Mouse (Mus musculus) midbrain, embryonic 12.5 days (tissue): ENCODE measurements around the gene Esr1. TPM values are rescaled to one million over a fixed set of nuclear protein-coding genes. Genes with fewer than 3 reads are reported as not detected.

Source experiments
- ATAC-seq: fragments of 200-750 bp; cut with Nextera tagmentation; 2 replicates; pipeline ENCODE4 v1.8.0; 2017; ENCODE audit warnings: low read depth, moderate TSS enrichment, moderate library complexity; ENCODE audit not compliant: low FRiP score
- H3K27ac ChIP-seq: fragments of 300-500 bp; sonication (generic); replicated peaks from 2 replicates; pipeline ENCODE4 v1.5.1; 2016; ENCODE audit warnings: mild to moderate bottlenecking
- H3K27me3 ChIP-seq: fragments of 300-500 bp; sonication (generic); 2 replicates; pipeline ENCODE4 v1.6.1; 2016; ENCODE audit warnings: mild to moderate bottlenecking
- H3K36me3 ChIP-seq: fragments of 300-500 bp; sonication (generic); 2 replicates; pipeline ENCODE4 v1.6.1; 2016
- H3K4me1 ChIP-seq: fragments of 300-500 bp; sonication (generic); 2 replicates; pipeline ENCODE4 v1.6.1; 2016
- H3K4me2 ChIP-seq: fragments of 300-500 bp; sonication (generic); replicated peaks from 2 replicates; pipeline ENCODE4 v1.6.1; 2016; ENCODE audit warnings: mild to moderate bottlenecking, moderate library complexity
- H3K4me3 ChIP-seq: fragments of 300-500 bp; sonication (generic); 2 replicates; pipeline ENCODE4 v1.5.1; 2016; ENCODE audit warnings: mild to moderate bottlenecking
- H3K9ac ChIP-seq: fragments of 300-500 bp; sonication (generic); replicated peaks from 2 replicates; pipeline ENCODE4 v1.6.1; 2016; ENCODE audit warnings: mild to moderate bottlenecking, moderate library complexity
- H3K9me3 ChIP-seq: fragments of 300-500 bp; sonication (generic); 2 replicates; pipeline ENCODE4 v1.6.1; 2016; ENCODE audit warnings: mild to moderate bottlenecking
- WGBS: fragments of 180-500 bp; shearing (Covaris S2); methylation state at CpG from one replicate; pipeline ENCODE4 v1.1.7; 2016; 5-methylcytosine and 5-hydroxymethylcytosine counted together
- polyA plus RNA-seq: library from polyadenylated mRNA; unstranded; fragments of >200 nt; fragmentation: Nextera tagmentation; extraction: Ambion mirVana; gene quantifications from 2 replicates; pipeline ENCODE4 v1.2.1, GENCODE M21; 2016

The Esr1 gene
- polyA plus RNA-seq, 1 experiment from 2014 or later = 0.13 TPM

DNA sequence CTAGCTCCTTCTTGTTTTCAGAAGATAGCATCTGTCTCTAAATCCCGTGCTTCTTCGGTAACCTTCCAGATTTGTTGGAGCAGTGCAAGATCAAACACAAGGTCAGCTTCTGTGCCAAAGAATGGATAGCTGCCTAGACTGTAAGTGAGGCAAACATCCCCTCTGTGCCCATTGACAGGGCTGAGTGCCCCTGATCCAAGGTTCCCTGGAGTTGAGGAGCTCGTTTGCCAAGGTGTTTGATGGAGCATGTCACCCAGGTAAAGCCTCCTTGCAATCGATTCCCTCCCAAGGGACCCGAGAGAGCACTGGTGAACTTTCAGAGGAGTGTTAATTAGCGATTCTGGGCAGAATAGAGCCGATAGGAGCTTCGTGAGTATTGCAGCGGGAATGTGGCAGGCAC, 416.9 kb downstream of the Esr1 start:
- Histone ChIP-seq H3K36me3 (no peaks in the 10 kb centered on the region), H3K4me1 (0 out of 2 replicates have a peak, but pooled peaks cover 2% of the 10 kb centered on the region), H3K27me3 (no peaks in the 10 kb centered on the region), H3K4me3 (no peak overlapping the region), H3K9ac (no peak overlapping the region), H3K9me3 (no peaks in the 10 kb centered on the region), H3K4me2 (no peak overlapping the region), H3K27ac (no peak overlapping the region)
- WGBS = 85% methylated on average over 9 of the region's 9 CpGs
- no peak for ATAC-seq

DNA sequence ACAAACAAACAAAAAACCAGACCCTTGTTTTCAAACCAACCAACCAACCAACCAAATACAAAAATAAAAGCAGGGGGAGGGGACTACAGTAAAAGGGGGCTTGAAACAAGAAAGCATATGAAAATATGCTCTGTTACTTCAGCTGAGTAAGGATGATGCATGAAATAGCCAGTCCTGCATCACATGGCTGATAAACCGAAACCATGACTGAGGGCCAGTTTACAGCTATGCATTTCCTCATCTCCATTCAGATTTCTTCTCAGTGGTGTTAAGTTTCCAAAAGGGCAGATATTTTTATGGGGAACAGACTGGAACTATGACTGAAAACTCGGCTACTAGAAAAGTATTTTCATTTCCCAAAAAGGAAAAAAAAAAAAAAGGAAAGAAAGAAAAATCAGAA, 417.8 kb downstream of the Esr1 start:
- ATAC-seq = no peak
- Histone ChIP-seq H3K9ac (no peak overlapping the region), H3K4me3 (no peak overlapping the region), H3K27ac (no peak overlapping the region), H3K9me3 (no peaks in the 10 kb centered on the region), H3K4me2 (no peak overlapping the region), H3K4me1 (0 out of 2 replicates have a peak, but pooled peaks cover 2% of the 10 kb centered on the region), H3K27me3 (no peaks in the 10 kb centered on the region), H3K36me3 (no peaks in the 10 kb centered on the region)
- 83% methylated on average over 2 of the region's 2 CpGs for WGBS

DNA sequence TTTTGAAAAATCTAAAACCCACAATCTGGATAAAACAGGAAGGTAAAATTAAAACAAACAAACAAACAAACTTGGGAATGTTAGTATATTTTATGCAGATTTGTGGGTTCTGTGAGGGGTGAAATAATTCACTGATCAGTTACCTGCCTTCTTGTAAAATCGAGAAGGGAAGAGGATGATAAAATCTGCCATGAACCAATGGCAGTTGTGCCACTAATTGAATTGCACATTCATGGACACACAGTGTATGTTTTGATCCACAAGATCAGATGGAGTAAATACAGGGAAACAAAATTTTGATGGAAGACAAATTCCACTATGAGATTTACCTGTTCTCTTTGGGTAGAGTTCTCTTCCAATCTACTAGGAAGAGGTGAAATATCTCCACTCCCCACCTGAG, 418.5 kb downstream of the Esr1 start:
- 97% methylated on average over 1 of the region's 1 CpGs for WGBS

DNA sequence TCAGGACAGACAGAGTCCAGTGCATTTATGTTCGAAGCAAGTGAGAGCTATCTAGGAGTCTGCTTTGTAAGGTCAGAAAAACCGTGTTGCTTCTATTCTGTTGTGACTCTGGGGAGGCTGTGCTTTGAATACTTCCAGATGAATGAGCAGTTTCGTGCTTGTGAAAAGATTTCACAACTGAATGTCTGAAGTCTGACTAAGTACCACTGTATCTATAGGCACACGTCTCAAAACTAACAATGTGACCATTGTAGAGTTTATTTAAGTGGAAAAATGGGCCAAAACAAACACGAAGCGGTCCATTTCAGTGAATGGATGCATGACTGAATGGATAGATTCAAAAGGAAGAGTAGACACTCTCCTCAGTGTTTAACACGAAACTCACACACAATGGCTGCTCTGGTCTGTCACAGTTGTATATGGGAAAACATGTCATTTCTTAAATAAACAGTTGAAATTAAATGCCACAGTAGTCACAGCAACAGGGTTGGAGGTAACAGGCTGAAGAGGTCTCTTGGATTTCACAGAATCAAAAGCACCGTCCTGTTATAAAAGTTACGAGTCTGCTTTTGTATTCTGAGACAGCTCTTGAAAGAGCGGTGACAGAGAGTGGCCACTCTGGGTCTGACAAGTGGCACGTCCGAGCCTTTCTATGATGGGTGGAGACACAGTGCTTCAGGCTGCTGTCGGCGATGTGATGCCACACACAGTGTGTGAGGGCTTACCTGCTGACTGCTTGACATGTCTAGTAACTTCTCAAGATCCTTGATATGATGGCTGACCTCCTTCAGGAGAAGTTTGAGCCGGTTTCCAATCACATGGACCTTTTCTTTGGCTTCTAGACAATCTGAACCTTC, 421.0 kb downstream of the Esr1 start:
- no peak overlapping the region for H3K27ac ChIP-seq
- H3K9ac ChIP-seq = no peak overlapping the region
- no peaks in the 10 kb centered on the region for H3K9me3 ChIP-seq
- H3K27me3 ChIP-seq = no peaks in the 10 kb centered on the region
- no peak overlapping the region for H3K4me2 ChIP-seq
- 56% methylated on average over 15 of the region's 15 CpGs for WGBS
- ATAC-seq = peak; percentile 27; the same call in 1 of the 2 replicates
- no peaks in the 10 kb centered on the region for H3K36me3 ChIP-seq
- no peak overlapping the region for H3K4me3 ChIP-seq
- H3K4me1 ChIP-seq = 0 out of 2 replicates have a peak, but pooled peaks cover 2% of the 10 kb centered on the region

More for the DNA sequence above, 418.5 kb downstream of the Esr1 start:
- Histone ChIP-seq H3K36me3 (no peaks in the 10 kb centered on the region), H3K27ac (no peak overlapping the region), H3K4me3 (no peak overlapping the region), H3K4me1 (0 out of 2 replicates have a peak, but pooled peaks cover 2% of the 10 kb centered on the region), H3K9ac (no peak overlapping the region), H3K9me3 (no peaks in the 10 kb centered on the region), H3K4me2 (no peak overlapping the region), H3K27me3 (no peaks in the 10 kb centered on the region)
- ATAC-seq = no peak

DNA sequence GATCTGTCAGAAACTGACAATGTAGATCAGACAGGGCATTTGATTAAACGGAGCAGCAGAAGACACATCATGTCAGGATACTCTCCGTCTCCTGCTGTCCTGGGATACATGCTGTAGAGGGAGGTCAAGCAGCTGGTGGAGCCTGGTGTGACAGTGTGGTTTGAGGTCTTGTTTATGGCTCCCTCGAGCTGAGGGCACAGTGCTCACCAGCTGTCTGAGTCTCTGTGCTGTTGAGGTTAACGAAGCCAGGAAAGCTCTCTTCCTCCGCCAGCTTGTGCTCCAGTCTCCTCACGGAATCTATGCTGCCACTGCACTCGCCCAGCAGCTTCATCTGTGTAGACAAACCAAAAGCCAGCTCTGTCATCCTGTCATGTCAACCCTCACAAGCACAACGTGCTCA, 429.9 kb downstream of the Esr1 start:
- no peak for ATAC-seq
- Histone ChIP-seq H3K4me3 (no peak overlapping the region), H3K9me3 (no peaks in the 10 kb centered on the region), H3K27me3 (no peaks in the 10 kb centered on the region), H3K9ac (no peak overlapping the region), H3K27ac (no peak overlapping the region), H3K4me1 (no peaks in the 10 kb centered on the region), H3K36me3 (peaks cover 7% of the 10 kb centered on the region; the same call in 1 of the 2 replicates), H3K4me2 (no peak overlapping the region)
- WGBS = 78% methylated on average over 8 of the region's 8 CpGs

DNA sequence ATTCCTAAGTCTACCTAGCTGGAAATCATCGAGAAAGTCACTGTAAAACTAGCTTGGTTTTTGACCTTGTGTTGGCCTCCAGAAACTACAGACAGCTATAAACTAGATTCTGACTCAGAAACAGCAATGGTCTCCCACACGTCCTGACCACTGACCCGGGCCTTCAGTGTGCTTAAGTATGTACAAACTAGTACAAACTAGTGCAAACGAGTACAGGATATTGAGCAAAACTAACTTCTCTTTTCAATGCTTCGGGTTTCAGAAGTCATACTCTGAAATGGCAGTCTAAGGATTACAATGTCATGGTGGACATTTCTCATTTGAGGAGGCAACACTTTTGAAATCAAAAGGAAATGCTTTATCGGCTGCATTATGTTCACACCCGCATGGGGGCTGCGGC, 433.1 kb downstream of the Esr1 start:
- H3K36me3 ChIP-seq = peaks cover 7% of the 10 kb centered on the region; the same call in 1 of the 2 replicates
- no peak overlapping the region for H3K27ac ChIP-seq
- H3K4me3 ChIP-seq = no peak overlapping the region
- no peak overlapping the region for H3K9ac ChIP-seq
- 91% methylated on average over 8 of the region's 8 CpGs for WGBS
- H3K4me1 ChIP-seq = no peaks in the 10 kb centered on the region
- no peak for ATAC-seq
- no peaks in the 10 kb centered on the region for H3K9me3 ChIP-seq
- no peaks in the 10 kb centered on the region for H3K27me3 ChIP-seq
- no peak overlapping the region for H3K4me2 ChIP-seq

DNA sequence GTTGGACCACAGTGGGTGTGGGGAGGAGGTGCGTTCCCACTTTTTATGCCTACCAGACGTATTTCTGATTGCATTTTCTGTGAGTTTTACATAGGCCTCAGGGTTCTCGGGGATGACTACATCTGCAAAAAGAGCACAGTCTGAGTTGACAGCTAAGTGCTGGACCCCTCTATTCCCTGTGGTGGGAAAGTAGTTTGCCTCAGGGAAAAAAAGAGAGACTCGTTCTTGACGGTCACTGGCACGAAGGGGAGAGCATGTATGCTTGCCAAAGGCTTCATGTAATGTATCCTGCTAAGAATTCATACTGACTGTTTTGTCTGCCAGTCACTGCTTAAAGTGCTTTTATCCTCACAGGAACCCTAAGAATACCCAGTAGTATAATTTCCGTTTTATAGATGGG, 433.8 kb downstream of the Esr1 start:
- Histone ChIP-seq H3K36me3 (peaks cover 7% of the 10 kb centered on the region; the same call in 1 of the 2 replicates), H3K9ac (no peak overlapping the region), H3K4me2 (no peak overlapping the region), H3K9me3 (no peaks in the 10 kb centered on the region), H3K4me3 (no peak overlapping the region), H3K4me1 (no peaks in the 10 kb centered on the region), H3K27ac (no peak overlapping the region), H3K27me3 (no peaks in the 10 kb centered on the region)
- WGBS = 83% methylated on average over 7 of the region's 7 CpGs
- no peak for ATAC-seq

DNA sequence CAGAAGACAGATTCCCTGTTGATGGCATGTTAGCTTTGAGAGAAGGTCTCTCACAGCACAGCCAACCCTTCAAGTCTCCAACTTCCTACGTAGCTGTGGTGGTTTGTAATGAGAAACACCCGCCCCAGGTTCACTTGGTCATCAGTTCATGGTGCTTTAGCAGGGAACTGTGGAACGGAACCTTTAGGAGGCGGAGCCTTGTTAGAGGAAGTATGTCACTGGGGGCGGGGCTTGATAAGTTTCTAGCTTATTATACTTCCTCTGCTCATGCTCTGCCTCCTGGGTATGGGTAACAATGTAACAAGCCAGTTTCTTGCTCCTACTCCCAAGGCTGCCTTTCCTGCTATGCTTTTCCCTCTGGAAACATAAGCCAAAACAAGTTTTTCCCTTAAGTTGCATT, 434.3 kb downstream of the Esr1 start:
- Histone ChIP-seq H3K9me3 (no peaks in the 10 kb centered on the region), H3K4me1 (no peaks in the 10 kb centered on the region), H3K27ac (no peak overlapping the region), H3K9ac (no peak overlapping the region), H3K36me3 (peaks cover 3% of the 10 kb centered on the region; the same call in 1 of the 2 replicates), H3K4me2 (no peak overlapping the region), H3K4me3 (no peak overlapping the region), H3K27me3 (no peaks in the 10 kb centered on the region)
- no peak for ATAC-seq
- 93% methylated on average over 5 of the region's 5 CpGs for WGBS

Other genes starting within 250 kb of the Esr1 start
- 23.3 and 23.4 TPM in 2 replicates for gene Zbtb2, start 223.5 kb upstream of the Esr1 start, polyA plus RNA-seq
- 49.0 and 53.7 TPM in 2 replicates for gene Rmnd1, start 179.2 kb upstream of the Esr1 start, polyA plus RNA-seq
- gene Armt1, start 179.1 kb upstream of the Esr1 start, polyA plus RNA-seq = 23.1 TPM in 2 replicates
- 0.05 and 0.14 TPM in 2 replicates for gene Ccdc170, start 129.1 kb upstream of the Esr1 start, polyA plus RNA-seq